ENCODE assay signal across 19 mouse cellular contexts in genomic region chr13:52139140-52139809, GRCm38 (mm10).
DNase-seq lines count a peak whose midpoint lies in the region; ATAC-seq and TF ChIP-seq lines count a peak whose summit lies in the region.
"Had no signal": no experiment of that assay in that cellular context is flagged by ENCODE, and none has a peak within 500 bp of the region (broad histone marks: within the 10 kb centered on the region; RNA-seq: fewer than 3 reads in every experiment).

No protein-coding gene starts in this region.

- H3K9me3 ChIP-seq in forebrain, postnatal 0 days (ENCODE audit: low read length): no peaks in the 10 kb centered on the region
- no peaks in the 10 kb centered on the region for H3K9me3 ChIP-seq in forebrain, embryonic 10.5 days
- no peaks in the 10 kb centered on the region for H3K9me3 ChIP-seq in midbrain, embryonic 15.5 days
- no peaks in the 10 kb centered on the region for H3K9me3 ChIP-seq in midbrain, embryonic 11.5 days (ENCODE audit: control insufficient read depth, low read length)
- no peaks in the 10 kb centered on the region for H3K9me3 ChIP-seq in embryonic facial prominence, embryonic 11.5 days (replicated peaks; ENCODE audit: control insufficient read depth, low read length)
- H3K9me3 ChIP-seq in stomach, postnatal 0 days (ENCODE audit: control insufficient read depth, low read length): no peaks in the 10 kb centered on the region
- H3K9me3 ChIP-seq: liver, embryonic 13.5 days; lung, embryonic 15.5 days; neural tube, embryonic 13.5 days had no signal

- TF ChIP-seq EP300 in stomach, postnatal 0 days (optimal IDR thresholded peaks at IDR 0.05): no peak

- DNase-seq in forebrain, postnatal 0 days: peak; percentile 25
- no peak for DNase-seq in forebrain, embryonic 10.5 days (ENCODE audit: extremely low spot score, low spot score)
- no peak for DNase-seq in midbrain, embryonic 11.5 days (ENCODE audit: low spot score, missing footprints)
- peak; percentile 31 for DNase-seq in embryonic facial prominence, embryonic 11.5 days (ENCODE audit: low spot score)
- no peak for DNase-seq in stomach, postnatal 0 days (ENCODE audit: low spot score)
- no peak for DNase-seq in gastrocnemius, adult 8-10 months (ENCODE audit: low spot score in 2 of 2)
- DNase-seq in thymus, adult 18-20 months: no peak
- DNase-seq: cerebellum, adult 11 months; cerebellum, postnatal 25 days; gastrocnemius, postnatal 25 days; kidney, adult 9 months; left cerebral cortex, postnatal 4 days; liver, embryonic 13.5 days; right cerebral cortex, postnatal 25 days; thymus, postnatal 36 days had no signal

- WGBS in forebrain, postnatal 0 days: 31% methylated on average over 15 of the region's 15 CpGs
- 38% methylated on average over 15 of the region's 15 CpGs for WGBS in forebrain, embryonic 10.5 days
- WGBS in midbrain, embryonic 15.5 days: 32% methylated on average over 15 of the region's 15 CpGs
- 35% methylated on average over 15 of the region's 15 CpGs for WGBS in midbrain, embryonic 11.5 days
- WGBS in embryonic facial prominence, embryonic 11.5 days: 38% methylated on average over 15 of the region's 15 CpGs
- WGBS in stomach, postnatal 0 days: 32% methylated on average over 15 of the region's 15 CpGs

- TF ChIP-seq CTCF in forebrain, postnatal 0 days (IDR thresholded peaks at IDR 0.05; ENCODE audit: low read depth): no peak
- peak; percentile 9; the same call in 1 of the 2 replicates for TF ChIP-seq CTCF in stomach, postnatal 0 days (IDR thresholded peaks at IDR 0.05; ENCODE audit: low read depth)

- no peaks in the 10 kb centered on the region for H3K27me3 ChIP-seq in forebrain, postnatal 0 days (ENCODE audit: insufficient read depth, low read length)
- no peaks in the 10 kb centered on the region for H3K27me3 ChIP-seq in forebrain, embryonic 10.5 days (ENCODE audit: poor library complexity, severe bottlenecking)
- no peaks in the 10 kb centered on the region for H3K27me3 ChIP-seq in midbrain, embryonic 15.5 days (replicated peaks)
- H3K27me3 ChIP-seq in midbrain, embryonic 11.5 days (ENCODE audit: control insufficient read depth, insufficient read depth, low read length): no peaks in the 10 kb centered on the region
- H3K27me3 ChIP-seq in embryonic facial prominence, embryonic 11.5 days (ENCODE audit: control insufficient read depth, insufficient read depth, low read length): no peaks in the 10 kb centered on the region
- H3K27me3 ChIP-seq in stomach, postnatal 0 days (ENCODE audit: control insufficient read depth, insufficient read depth, low read length): no peaks in the 10 kb centered on the region
- H3K27me3 ChIP-seq: liver, embryonic 13.5 days; lung, embryonic 15.5 days; neural tube, embryonic 13.5 days had no signal

- H3K27ac ChIP-seq in forebrain, postnatal 0 days (ENCODE audit: low read depth, low read length): peak overlapping the region; percentile 62; the same call in 1 of the 2 replicates
- no peak overlapping the region for H3K27ac ChIP-seq in forebrain, embryonic 10.5 days
- H3K27ac ChIP-seq in midbrain, embryonic 15.5 days: 0 out of 2 replicates have a peak overlapping the region, but pooled peaks have one; percentile 18
- H3K27ac ChIP-seq in midbrain, embryonic 11.5 days (ENCODE audit: low read depth, low read length): no peak overlapping the region
- H3K27ac ChIP-seq in embryonic facial prominence, embryonic 11.5 days (replicated peaks; ENCODE audit: low read depth, low read length): no peak overlapping the region
- H3K27ac ChIP-seq in stomach, postnatal 0 days (replicated peaks): no peak overlapping the region
- H3K27ac ChIP-seq: liver, embryonic 13.5 days; lung, embryonic 15.5 days; neural tube, embryonic 13.5 days had no signal

- H3K4me2 ChIP-seq in forebrain, postnatal 0 days (ENCODE audit: low read depth): no peak overlapping the region
- peak overlapping the region; percentile 20; the same call in 1 of the 2 replicates for H3K4me2 ChIP-seq in midbrain, embryonic 15.5 days
- H3K4me2 ChIP-seq in midbrain, embryonic 11.5 days: no peak overlapping the region
- H3K4me2 ChIP-seq in embryonic facial prominence, embryonic 11.5 days (ENCODE audit: low read depth, low read length): no peak overlapping the region
- no peak overlapping the region for H3K4me2 ChIP-seq in stomach, postnatal 0 days (replicated peaks; ENCODE audit: low read depth)
- H3K4me2 ChIP-seq: liver, embryonic 13.5 days; lung, embryonic 15.5 days; neural tube, embryonic 13.5 days had no signal

- H3K36me3 ChIP-seq in forebrain, postnatal 0 days (ENCODE audit: insufficient read depth): no peaks in the 10 kb centered on the region
- H3K36me3 ChIP-seq in forebrain, embryonic 10.5 days (replicated peaks): no peaks in the 10 kb centered on the region
- H3K36me3 ChIP-seq in midbrain, embryonic 15.5 days (replicated peaks): no peaks in the 10 kb centered on the region
- H3K36me3 ChIP-seq in midbrain, embryonic 11.5 days (ENCODE audit: control insufficient read depth, insufficient read depth, low read length): no peaks in the 10 kb centered on the region
- H3K36me3 ChIP-seq in embryonic facial prominence, embryonic 11.5 days (replicated peaks; ENCODE audit: control insufficient read depth, insufficient read depth, low read depth, low read length): no peaks in the 10 kb centered on the region
- no peaks in the 10 kb centered on the region for H3K36me3 ChIP-seq in stomach, postnatal 0 days (ENCODE audit: control insufficient read depth, insufficient read depth, low read length)
- H3K36me3 ChIP-seq: liver, embryonic 13.5 days; lung, embryonic 15.5 days; neural tube, embryonic 13.5 days had no signal

- peak; percentile 76 for ATAC-seq in forebrain, postnatal 0 days
- ATAC-seq in midbrain, embryonic 15.5 days (replicated peaks): peak; percentile 52
- ATAC-seq in midbrain, embryonic 11.5 days (ENCODE audit: low FRiP score): no peak
- no peak for ATAC-seq in embryonic facial prominence, embryonic 11.5 days (replicated peaks; ENCODE audit: insufficient number of reproducible peaks, low FRiP score, low TSS enrichment, low read depth)
- no peak for ATAC-seq in stomach, postnatal 0 days (ENCODE audit: low FRiP score, low TSS enrichment)
- ATAC-seq: inflammation-experienced regulatory T-cells, adult 6 months had no signal

- no peak overlapping the region for H3K9ac ChIP-seq in forebrain, postnatal 0 days
- H3K9ac ChIP-seq in midbrain, embryonic 15.5 days: no peak overlapping the region
- H3K9ac ChIP-seq in midbrain, embryonic 11.5 days (ENCODE audit: low read length): no peak overlapping the region
- no peak overlapping the region for H3K9ac ChIP-seq in embryonic facial prominence, embryonic 11.5 days (replicated peaks; ENCODE audit: low read length)
- H3K9ac ChIP-seq in stomach, postnatal 0 days (ENCODE audit: low read length): no peak overlapping the region
- H3K9ac ChIP-seq: liver, embryonic 13.5 days; lung, embryonic 15.5 days; neural tube, embryonic 13.5 days had no signal

- H3K4me3 ChIP-seq in forebrain, postnatal 0 days (ENCODE audit: low read depth, low read length): no peak overlapping the region
- H3K4me3 ChIP-seq in forebrain, embryonic 10.5 days: no peak overlapping the region
- H3K4me3 ChIP-seq in midbrain, embryonic 15.5 days: no peak overlapping the region
- no peak overlapping the region for H3K4me3 ChIP-seq in midbrain, embryonic 11.5 days (ENCODE audit: low read depth, low read length)
- no peak overlapping the region for H3K4me3 ChIP-seq in embryonic facial prominence, embryonic 11.5 days (ENCODE audit: low read depth, low read length)
- no peak overlapping the region for H3K4me3 ChIP-seq in stomach, postnatal 0 days (ENCODE audit: low read depth, low read length)
- H3K4me3 ChIP-seq: liver, embryonic 13.5 days; lung, embryonic 15.5 days; neural tube, embryonic 13.5 days had no signal

- H3K4me1 ChIP-seq in forebrain, postnatal 0 days (ENCODE audit: insufficient read depth): no peaks in the 10 kb centered on the region
- H3K4me1 ChIP-seq in forebrain, embryonic 10.5 days: peaks cover 9% of the 10 kb centered on the region
- H3K4me1 ChIP-seq in midbrain, embryonic 15.5 days: peaks cover 8% of the 10 kb centered on the region
- 0 out of 2 replicates have a peak, but pooled peaks cover 2% of the 10 kb centered on the region for H3K4me1 ChIP-seq in midbrain, embryonic 11.5 days (ENCODE audit: control insufficient read depth, insufficient read depth, low read length)
- no peaks in the 10 kb centered on the region for H3K4me1 ChIP-seq in embryonic facial prominence, embryonic 11.5 days (ENCODE audit: control insufficient read depth, insufficient read depth, low read length)
- no peaks in the 10 kb centered on the region for H3K4me1 ChIP-seq in stomach, postnatal 0 days (replicated peaks; ENCODE audit: control insufficient read depth, insufficient read depth)
- H3K4me1 ChIP-seq: liver, embryonic 13.5 days; lung, embryonic 15.5 days had no signal

Comparison
In these comparisons a context has a peak if more than half of its experiments do, and no peak if none do; other contexts are left out.
1. ATAC-seq: peak in forebrain, postnatal 0 days (single experiment) and midbrain, embryonic 15.5 days (single experiment); none in midbrain, embryonic 11.5 days (single experiment), embryonic facial prominence, embryonic 11.5 days (single experiment) and stomach, postnatal 0 days (single experiment).
2. DNase-seq: peak in forebrain, postnatal 0 days (single experiment) and embryonic facial prominence, embryonic 11.5 days (single experiment); none in forebrain, embryonic 10.5 days (single experiment), midbrain, embryonic 11.5 days (single experiment), stomach, postnatal 0 days (single experiment), gastrocnemius, adult 8-10 months (0 of 2) and thymus, adult 18-20 months (0 of 2).
3. H3K27ac ChIP-seq: peak in forebrain, postnatal 0 days (single experiment) and midbrain, embryonic 15.5 days (single experiment); none in forebrain, embryonic 10.5 days (single experiment), midbrain, embryonic 11.5 days (single experiment), embryonic facial prominence, embryonic 11.5 days (single experiment) and stomach, postnatal 0 days (single experiment).